Comparison of ENCODE assay signal across 10 mouse cellular contexts in genomic region chr9:67024889-67025692, GRCm38 (mm10). TPM values are rescaled to one million over a fixed set of nuclear protein-coding genes. Genes with fewer than 3 reads are reported as not detected.
A peak's percentile ranks its signal among the peaks of the same experiment; 100 is the strongest.
DNase-seq lines count a peak whose midpoint lies in the region; ATAC-seq and TF ChIP-seq lines count a peak whose summit lies in the region.
"Had no signal": no experiment of that assay in that cellular context is flagged by ENCODE, and none has a peak within 500 bp of the region (broad histone marks: within the 10 kb centered on the region; RNA-seq: fewer than 3 reads in every experiment).

No protein-coding gene starts in this region.

- TF ChIP-seq CTCF in C2C12 (IDR thresholded peaks at IDR 0.05; ENCODE audit: control insufficient read depth, insufficient read depth, insufficient read length), result no peak

- peak; percentile 85 to 90 for DNase-seq in adrenal gland, adult (ENCODE audit: inconsistent age in 2 of 2, low spot score in 1 of 2)
- DNase-seq in lung, postnatal 36 days, result peak; percentile 55
- DNase-seq in thymus, postnatal 0 days (ENCODE audit: low spot score), result no peak
- DNase-seq in right cerebral cortex, postnatal 10 days (ENCODE audit: low spot score in 2 of 2), result no peak
- DNase-seq in kidney, postnatal 4 days, result no peak

- no peak overlapping the region for H3ac ChIP-seq in C2C12 (ENCODE audit: control insufficient read depth, insufficient read length, low read depth)

- H3K9ac ChIP-seq in heart, embryonic 11.5 days (ENCODE audit: low read depth, low read length), result peak overlapping the region; percentile 23; the same call in 1 of the 2 replicates
- H3K9ac ChIP-seq: forebrain, embryonic 12.5 days had no signal

- H3K79me3 ChIP-seq in C2C12 (ENCODE audit: low read depth), result peaks cover 5% of the 10 kb centered on the region

- no peak overlapping the region for H3K4me3 ChIP-seq in C2C12 (ENCODE audit: insufficient read depth, poor library complexity, severe bottlenecking)
- no peak overlapping the region for H3K4me3 ChIP-seq in heart, embryonic 11.5 days (ENCODE audit: low read depth, low read length)
- H3K4me3 ChIP-seq: forebrain, embryonic 12.5 days had no signal

- no peaks in the 10 kb centered on the region for H3K27me3 ChIP-seq in C2C12 (ENCODE audit: control insufficient read depth, insufficient read depth, insufficient read length)
- no peaks in the 10 kb centered on the region for H3K27me3 ChIP-seq in heart, embryonic 11.5 days (ENCODE audit: control insufficient read depth, insufficient read depth, low read length)
- H3K27me3 ChIP-seq: forebrain, embryonic 12.5 days had no signal

- peaks cover 49% of the 10 kb centered on the region for H3K79me2 ChIP-seq in C2C12 (ENCODE audit: control insufficient read depth, insufficient read depth)

- H3K4me2 ChIP-seq in heart, embryonic 11.5 days, result no peak overlapping the region
- H3K4me2 ChIP-seq: forebrain, embryonic 12.5 days had no signal

- no peaks in the 10 kb centered on the region for H3K9me3 ChIP-seq in heart, embryonic 11.5 days (replicated peaks; ENCODE audit: control insufficient read depth, low read length)
- H3K9me3 ChIP-seq: forebrain, embryonic 12.5 days had no signal

- peak overlapping the region; percentile 62 for H3K27ac ChIP-seq in heart, embryonic 11.5 days (ENCODE audit: low read depth, low read length)
- H3K27ac ChIP-seq: forebrain, embryonic 12.5 days had no signal

- WGBS in heart, embryonic 11.5 days (ENCODE audit: insufficient replicate concordance), result 30% methylated on average over 17 of the region's 17 CpGs

- H3K36me3 ChIP-seq in C2C12 (ENCODE audit: control insufficient read depth, insufficient read depth), result peaks cover 91% of the 10 kb centered on the region
- peaks cover 11% of the 10 kb centered on the region for H3K36me3 ChIP-seq in heart, embryonic 11.5 days (ENCODE audit: control insufficient read depth, insufficient read depth, low read length)

- H3K4me1 ChIP-seq in heart, embryonic 11.5 days (ENCODE audit: control insufficient read depth, insufficient read depth, low read length), result peaks cover 27% of the 10 kb centered on the region
- H3K4me1 ChIP-seq: forebrain, embryonic 12.5 days had no signal

- ATAC-seq in heart, embryonic 11.5 days (replicated peaks; ENCODE audit: insufficient number of reproducible peaks, low FRiP score, low TSS enrichment), result peak; percentile 75
- ATAC-seq in inflammation-experienced regulatory T-cells, adult 6 months, result no peak
- ATAC-seq: activated CD4-positive, CD25-positive, alpha-beta regulatory T cell, adult 4 months had no signal

TF ChIP-seq in C2C12, 6 proteins besides CTCF, POLR2A, EP300 and RAD21:
- TF ChIP-seq MYOD1 (IDR thresholded peaks at IDR 0.05; ENCODE audit: control insufficient read depth, insufficient read length, low read depth), result no peak
- TF ChIP-seq USF1 (IDR thresholded peaks at IDR 0.05; ENCODE audit: low read depth), result no peak
- no peak for TF ChIP-seq MYOG (IDR thresholded peaks at IDR 0.05; ENCODE audit: control insufficient read depth, extremely low read depth, insufficient read length)
- TF ChIP-seq FOSL1 (IDR thresholded peaks at IDR 0.05; ENCODE audit: insufficient read depth, low read length, poor library complexity, severe bottlenecking), result peak; percentile 47
- peak; percentile 88 for TF ChIP-seq MAX (IDR thresholded peaks at IDR 0.05)
- peak; percentile 85 for TF ChIP-seq CEBPB (IDR thresholded peaks at IDR 0.05; ENCODE audit: low read depth)
TF ChIP-seq in C2C12: peak in this region for 3.

RNA-seq across cellular contexts. Expression of gene Tpm1, which starts 24.1 kb away (rescaled TPM):
- 1,080 TPM for polyA plus RNA-seq in C2C12 (2012; fragmentation: generic; extraction: Trizol)
- 4,955 and 5,093 TPM in 2 replicates for polyA plus RNA-seq in heart, embryonic 11.5 days (2014; fragmentation: Nextera tagmentation; extraction: Ambion mirVana)
- 10 to 100 TPM; 31.8 to 34.9 (median 32.4) TPM for polyA plus RNA-seq in inflammation-experienced regulatory T-cells, adult 6 months (2017; shearing (Covaris generic))
- polyA plus RNA-seq in thymus, postnatal 0 days (2015; fragmentation: Nextera tagmentation; extraction: Ambion mirVana), result 88.5 and 91.4 TPM in 2 replicates

RNA-seq across cellular contexts. Expression of gene Lactb, which starts 49.8 kb away (rescaled TPM):
- polyA plus RNA-seq in C2C12 (2012; fragmentation: generic; extraction: Trizol), result 7.5 TPM
- polyA plus RNA-seq in heart, embryonic 11.5 days (2014; fragmentation: Nextera tagmentation; extraction: Ambion mirVana), result 12.2 and 12.3 TPM in 2 replicates
- 1 to 10 TPM; 2.3 to 4.4 (median 3.4) TPM for polyA plus RNA-seq in inflammation-experienced regulatory T-cells, adult 6 months (2017; shearing (Covaris generic))
- polyA plus RNA-seq in thymus, postnatal 0 days (2015; fragmentation: Nextera tagmentation; extraction: Ambion mirVana), result 9.8 and 10.9 TPM in 2 replicates

Comparison
In these comparisons a context has a peak if more than half of its experiments do, and no peak if none do; other contexts are left out.
1. DNase-seq: peak in adrenal gland, adult (2 of 2) and lung, postnatal 36 days (single experiment); none in thymus, postnatal 0 days (single experiment), right cerebral cortex, postnatal 10 days (0 of 2) and kidney, postnatal 4 days (0 of 2).
2. RNA of gene Tpm1, which starts 24.1 kb away (polyA plus RNA-seq): 4,955 to 5,093 TPM in heart, embryonic 11.5 days and 1,080 TPM in C2C12 (single experiment); 88.5 to 91.4 TPM in thymus, postnatal 0 days and 31.8 to 34.9 TPM in inflammation-experienced regulatory T-cells, adult 6 months; every median in the first group is over 10 times any median in the second.